Mouse (Mus musculus) neural tube, embryonic 14.5 days (tissue): ENCODE measurements around the gene Fam243. TPM values are rescaled to one million over a fixed set of nuclear protein-coding genes. Genes with fewer than 3 reads are reported as not detected.

ENCODE experiments used
- ATAC-seq: fragments of 200-750 bp; cut with Nextera tagmentation; 2 replicates; pipeline ENCODE4 v1.8.0; 2017; ENCODE audit warnings: low read depth, mild to moderate bottlenecking, moderate TSS enrichment, moderate library complexity
- H3K27ac ChIP-seq: fragments of 300-500 bp; sonication (generic); 2 replicates; pipeline ENCODE4 v1.5.1; 2014; ENCODE audit warnings: low read depth, mild to moderate bottlenecking, control low read depth, low read length, moderate library complexity, mixed read lengths
- H3K27me3 ChIP-seq: fragments of 300-500 bp; sonication (generic); 2 replicates; pipeline ENCODE4 v1.6.1; 2014; ENCODE audit warnings: low read length; ENCODE audit not compliant: control insufficient read depth, insufficient read depth
- H3K36me3 ChIP-seq: fragments of 300-500 bp; sonication (generic); 2 replicates; pipeline ENCODE4 v1.6.1; 2014; ENCODE audit warnings: low read length, mixed read lengths; ENCODE audit not compliant: control insufficient read depth, insufficient read depth
- H3K4me1 ChIP-seq: fragments of 300-500 bp; sonication (generic); 2 replicates; pipeline ENCODE4 v1.6.1; 2014; ENCODE audit warnings: low read length; ENCODE audit not compliant: control insufficient read depth, insufficient read depth
- H3K4me2 ChIP-seq: fragments of 300-500 bp; sonication (generic); 2 replicates; pipeline ENCODE4 v1.6.1; 2014; ENCODE audit warnings: mild to moderate bottlenecking, low read depth, low read length, control low read depth
- H3K4me3 ChIP-seq: fragments of 300-500 bp; sonication (generic); 2 replicates; pipeline ENCODE4 v1.5.1; 2014; ENCODE audit warnings: low read depth, low read length, control low read depth, mixed read lengths
- H3K9ac ChIP-seq: fragments of 300-500 bp; sonication (generic); replicated peaks from 2 replicates; pipeline ENCODE4 v1.6.1; 2014; ENCODE audit warnings: low read depth, mild to moderate bottlenecking, control low read depth, low read length, mixed read lengths
- H3K9me3 ChIP-seq: fragments of 300-500 bp; sonication (generic); 2 replicates; pipeline ENCODE4 v1.6.1; 2016; ENCODE audit warnings: low read length; ENCODE audit not compliant: control insufficient read depth
- WGBS: fragments of 180-500 bp; shearing (Covaris S2); extraction: QIAGEN DNeasy Blood & Tissue Kit; methylation state at CpG from one replicate; pipeline ENCODE4 v1.1.7; 2014; 5-methylcytosine and 5-hydroxymethylcytosine counted together
- polyA plus RNA-seq: library from polyadenylated mRNA; unstranded; fragments of >200 nt; fragmentation: Nextera tagmentation; extraction: Ambion mirVana; gene quantifications from 2 replicates; pipeline ENCODE4 v1.2.1, GENCODE M21; 2014

Fam243 gene
- polyA plus RNA-seq, 1 experiment from 2014 or later, result not detected

- Histone ChIP-seq H3K9me3 (no peaks in the 10 kb centered on the region), H3K27ac (no peak within 1 kb of the TSS), H3K4me2 (no peak within 1 kb of the TSS), H3K36me3 (no peaks in the 10 kb centered on the region), H3K4me1 (no peaks in the 10 kb centered on the region), H3K27me3 (no peaks in the 10 kb centered on the region), H3K9ac (no peak within 1 kb of the TSS), H3K4me3 (no peak within 1 kb of the TSS)
- no peak for ATAC-seq
- WGBS, result 78% methylated on average over 10 of the region's 10 CpGs
Measured at GRCm38 (mm10) chr16:92292101-92292500, 29.1 kb downstream of the Fam243 start, which contains the start of gene Kcne2. Kcne2 (plus strand) TSS chr16:92292389.

GRCm38 (mm10) chr16:92290045-92290444, 31.2 kb downstream of the Fam243 start:
- H3K4me3 ChIP-seq, result no peak overlapping the region
- no peak for ATAC-seq
- no peak overlapping the region for H3K27ac ChIP-seq
- no peaks in the 10 kb centered on the region for H3K4me1 ChIP-seq
- no peaks in the 10 kb centered on the region for H3K36me3 ChIP-seq
- H3K9ac ChIP-seq, result no peak overlapping the region
- no peak overlapping the region for H3K4me2 ChIP-seq
- H3K9me3 ChIP-seq, result no peaks in the 10 kb centered on the region
- H3K27me3 ChIP-seq, result no peaks in the 10 kb centered on the region

- H3K9me3 ChIP-seq, result no peaks in the 10 kb centered on the region
- H3K4me1 ChIP-seq, result no peaks in the 10 kb centered on the region
- no peaks in the 10 kb centered on the region for H3K36me3 ChIP-seq
- H3K9ac ChIP-seq, result no peak overlapping the region
- no peak overlapping the region for H3K4me2 ChIP-seq
- H3K27ac ChIP-seq, result no peak overlapping the region
- 91% methylated on average over 9 of the region's 9 CpGs for WGBS
- H3K4me3 ChIP-seq, result no peak overlapping the region
- H3K27me3 ChIP-seq, result no peaks in the 10 kb centered on the region
- no peak for ATAC-seq
Measured at GRCm38 (mm10) chr16:92288778-92289177, 32.5 kb downstream of the Fam243 start.

- no peaks in the 10 kb centered on the region for H3K36me3 ChIP-seq
- no peaks in the 10 kb centered on the region for H3K27me3 ChIP-seq
- no peak overlapping the region for H3K27ac ChIP-seq
- H3K9me3 ChIP-seq, result no peaks in the 10 kb centered on the region
- no peak for ATAC-seq
- H3K4me3 ChIP-seq, result no peak overlapping the region
- WGBS, result 18% methylated on average over 7 of the region's 7 CpGs
- H3K9ac ChIP-seq, result no peak overlapping the region
- H3K4me1 ChIP-seq, result no peaks in the 10 kb centered on the region
- no peak overlapping the region for H3K4me2 ChIP-seq
Measured at GRCm38 (mm10) chr16:92286609-92287008, 34.6 kb downstream of the Fam243 start.

- Histone ChIP-seq H3K9ac (no peak overlapping the region), H3K27me3 (no peaks in the 10 kb centered on the region), H3K36me3 (no peaks in the 10 kb centered on the region), H3K9me3 (no peaks in the 10 kb centered on the region), H3K27ac (no peak overlapping the region), H3K4me3 (no peak overlapping the region), H3K4me2 (no peak overlapping the region), H3K4me1 (no peaks in the 10 kb centered on the region)
- 70% methylated on average over 10 of the region's 10 CpGs for WGBS
- no peak for ATAC-seq
Measured at GRCm38 (mm10) chr16:92285068-92285467, 36.2 kb downstream of the Fam243 start.

GRCm38 (mm10) chr16:92282671-92283070, 38.6 kb downstream of the Fam243 start:
- 56% methylated on average over 5 of the region's 5 CpGs for WGBS

GRCm38 (mm10) chr16:92275526-92275925, 45.7 kb downstream of the Fam243 start:
- Histone ChIP-seq H3K9ac (no peak overlapping the region), H3K4me2 (no peak overlapping the region), H3K4me3 (no peak overlapping the region), H3K27me3 (no peaks in the 10 kb centered on the region), H3K9me3 (no peaks in the 10 kb centered on the region), H3K27ac (no peak overlapping the region), H3K36me3 (no peaks in the 10 kb centered on the region), H3K4me1 (no peaks in the 10 kb centered on the region)
- 90% methylated on average over 4 of the region's 4 CpGs for WGBS
- ATAC-seq, result no peak

More at GRCm38 (mm10) chr16:92282671-92283070, 38.6 kb downstream of the Fam243 start:
- Histone ChIP-seq H3K4me3 (no peak overlapping the region), H3K27ac (no peak overlapping the region), H3K36me3 (no peaks in the 10 kb centered on the region), H3K4me2 (no peak overlapping the region), H3K27me3 (no peaks in the 10 kb centered on the region), H3K9me3 (no peaks in the 10 kb centered on the region), H3K9ac (no peak overlapping the region), H3K4me1 (no peaks in the 10 kb centered on the region)
- no peak for ATAC-seq

GRCm38 (mm10) chr16:92274516-92274915, 46.7 kb downstream of the Fam243 start:
- no peak for ATAC-seq
- no peak overlapping the region for H3K9ac ChIP-seq
- H3K36me3 ChIP-seq, result no peaks in the 10 kb centered on the region
- H3K27ac ChIP-seq, result no peak overlapping the region
- H3K4me1 ChIP-seq, result no peaks in the 10 kb centered on the region
- no peaks in the 10 kb centered on the region for H3K9me3 ChIP-seq
- H3K4me3 ChIP-seq, result no peak overlapping the region
- 90% methylated on average over 5 of the region's 5 CpGs for WGBS
- no peak overlapping the region for H3K4me2 ChIP-seq
- no peaks in the 10 kb centered on the region for H3K27me3 ChIP-seq
